Mouse (Mus musculus) neural tube, embryonic 11.5 days (tissue): Measurements from ENCODE around the gene Kcnma1. TPM values are rescaled to one million over a fixed set of nuclear protein-coding genes. Genes with fewer than 3 reads are reported as not detected.

Source experiments
- ATAC-seq: fragments of 200-750 bp; cut with Nextera tagmentation; 2 replicates; pipeline ENCODE4 v1.8.0; 2017; ENCODE audit warnings: moderate number of reproducible peaks, mild to moderate bottlenecking, moderate TSS enrichment, moderate library complexity; ENCODE audit not compliant: insufficient read depth, low FRiP score, low TSS enrichment
- DNase-seq: peaks from one replicate; pipeline ENCODE4 v3.0.0-alpha.2; 2015; ENCODE audit warnings: low spot score
- H3K27ac ChIP-seq: fragments of 300-500 bp; sonication (generic); 2 replicates; pipeline ENCODE4 v1.5.1; 2014; ENCODE audit warnings: low read depth, mild to moderate bottlenecking, low read length
- H3K27me3 ChIP-seq: fragments of 300-500 bp; sonication (generic); 2 replicates; pipeline ENCODE4 v1.6.1; 2014; ENCODE audit warnings: mild to moderate bottlenecking, low read length, mixed read lengths; ENCODE audit not compliant: control insufficient read depth, insufficient read depth
- H3K36me3 ChIP-seq: fragments of 300-500 bp; sonication (generic); 2 replicates; pipeline ENCODE4 v1.6.1; 2014; ENCODE audit warnings: mild to moderate bottlenecking, low read length, moderate library complexity, mixed read lengths; ENCODE audit not compliant: control insufficient read depth, insufficient read depth
- H3K4me1 ChIP-seq: fragments of 300-500 bp; sonication (generic); 2 replicates; pipeline ENCODE4 v1.6.1; 2014; ENCODE audit warnings: low read length, mixed read lengths; ENCODE audit not compliant: control insufficient read depth, insufficient read depth
- H3K4me2 ChIP-seq: fragments of 300-500 bp; sonication (generic); 2 replicates; pipeline ENCODE4 v1.6.1; 2014; ENCODE audit warnings: low read depth, mild to moderate bottlenecking, moderate library complexity
- H3K4me3 ChIP-seq: fragments of 300-500 bp; sonication (generic); 2 replicates; pipeline ENCODE4 v1.5.1; 2014; ENCODE audit warnings: low read depth, low read length
- H3K9ac ChIP-seq: fragments of 300-500 bp; sonication (generic); 2 replicates; pipeline ENCODE4 v1.6.1; 2014; ENCODE audit warnings: mild to moderate bottlenecking, low read length
- H3K9me3 ChIP-seq: fragments of 300-500 bp; sonication (generic); 2 replicates; pipeline ENCODE4 v1.6.1; 2016; ENCODE audit warnings: low read length; ENCODE audit not compliant: control insufficient read depth
- WGBS: fragments of 180-500 bp; shearing (Covaris S2); extraction: QIAGEN DNeasy Blood & Tissue Kit; methylation state at CpG from one replicate; pipeline ENCODE4 v1.1.7; 2014; 5-methylcytosine and 5-hydroxymethylcytosine counted together
- polyA plus RNA-seq: library from polyadenylated mRNA; unstranded; fragments of >200 nt; fragmentation: Nextera tagmentation; extraction: Ambion mirVana; gene quantifications from 2 replicates; pipeline ENCODE4 v1.2.1, GENCODE M21; 2014

Gene Kcnma1
- polyA plus RNA-seq, 1 experiment from 2014 or later: 2.7 TPM

DNA sequence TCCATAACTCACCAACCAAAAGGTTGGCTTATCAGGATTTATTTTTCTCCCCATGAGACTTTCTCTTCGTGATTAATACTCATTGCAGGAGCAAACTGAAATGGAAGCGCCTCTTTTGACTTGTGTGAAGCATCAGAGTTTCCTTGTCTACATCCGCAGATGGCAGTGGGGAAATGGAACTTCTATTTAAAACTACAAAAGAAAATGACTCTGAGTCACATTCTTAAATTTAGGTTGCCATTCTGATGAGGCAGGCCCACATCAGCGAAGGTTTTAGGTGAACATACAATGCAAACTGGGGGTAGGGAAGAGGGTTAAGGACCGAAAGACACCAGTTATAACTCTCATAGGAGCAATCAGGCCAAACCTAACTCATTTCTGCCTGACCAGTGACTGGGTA lies 419.7 kb downstream of the Kcnma1 start:
- ATAC-seq (no peak), DNase-seq (no peak)
- Histone ChIP-seq H3K9ac (no peak overlapping the region), H3K4me1 (0 out of 2 replicates have a peak, but pooled peaks cover 2% of the 10 kb centered on the region), H3K27me3 (no peaks in the 10 kb centered on the region), H3K36me3 (no peaks in the 10 kb centered on the region), H3K9me3 (no peaks in the 10 kb centered on the region), H3K4me2 (no peak overlapping the region), H3K4me3 (no peak overlapping the region), H3K27ac (no peak overlapping the region)
- WGBS: 74% methylated on average over 5 of the region's 5 CpGs

DNA sequence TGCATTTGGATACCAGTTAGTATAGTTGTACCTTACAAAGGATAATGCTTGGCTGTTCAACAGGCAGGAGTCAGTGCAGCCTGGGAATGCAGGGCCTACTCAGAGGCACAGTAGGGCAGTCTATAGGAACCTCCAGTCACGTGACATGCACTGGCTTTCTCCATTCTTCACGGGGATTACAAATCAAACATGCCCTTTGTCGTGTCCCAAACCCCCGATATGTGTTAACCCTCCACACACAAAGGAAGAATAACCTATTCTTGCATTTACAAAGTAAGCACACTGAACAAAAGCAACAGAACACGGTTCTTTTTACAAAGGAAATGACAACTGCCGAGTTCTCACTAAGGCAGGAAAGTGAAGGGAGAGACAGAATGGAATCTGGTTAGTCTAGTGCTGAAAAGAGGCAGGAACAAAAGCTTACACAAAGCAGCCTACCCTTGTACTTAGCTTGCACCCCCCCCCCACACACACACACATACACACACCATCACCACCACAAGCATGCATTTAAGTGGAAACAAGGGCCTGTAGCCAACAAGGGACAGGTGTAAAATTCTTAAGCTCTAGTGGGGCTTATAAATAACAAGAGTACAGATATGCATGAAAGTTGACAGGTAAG lies 421.4 kb downstream of the Kcnma1 start:
- 33% methylated on average over 6 of the region's 6 CpGs for WGBS
- Histone ChIP-seq H3K4me3 (no peak overlapping the region), H3K9me3 (no peaks in the 10 kb centered on the region), H3K9ac (no peak overlapping the region), H3K27ac (0 out of 2 replicates have a peak overlapping the region, but pooled peaks have one; percentile 23), H3K4me1 (0 out of 2 replicates have a peak, but pooled peaks cover 2% of the 10 kb centered on the region), H3K27me3 (no peaks in the 10 kb centered on the region), H3K36me3 (no peaks in the 10 kb centered on the region), H3K4me2 (no peak overlapping the region)
- peak; percentile 41 for DNase-seq
- peak; percentile 73; the same call in 1 of the 2 replicates for ATAC-seq

DNA sequence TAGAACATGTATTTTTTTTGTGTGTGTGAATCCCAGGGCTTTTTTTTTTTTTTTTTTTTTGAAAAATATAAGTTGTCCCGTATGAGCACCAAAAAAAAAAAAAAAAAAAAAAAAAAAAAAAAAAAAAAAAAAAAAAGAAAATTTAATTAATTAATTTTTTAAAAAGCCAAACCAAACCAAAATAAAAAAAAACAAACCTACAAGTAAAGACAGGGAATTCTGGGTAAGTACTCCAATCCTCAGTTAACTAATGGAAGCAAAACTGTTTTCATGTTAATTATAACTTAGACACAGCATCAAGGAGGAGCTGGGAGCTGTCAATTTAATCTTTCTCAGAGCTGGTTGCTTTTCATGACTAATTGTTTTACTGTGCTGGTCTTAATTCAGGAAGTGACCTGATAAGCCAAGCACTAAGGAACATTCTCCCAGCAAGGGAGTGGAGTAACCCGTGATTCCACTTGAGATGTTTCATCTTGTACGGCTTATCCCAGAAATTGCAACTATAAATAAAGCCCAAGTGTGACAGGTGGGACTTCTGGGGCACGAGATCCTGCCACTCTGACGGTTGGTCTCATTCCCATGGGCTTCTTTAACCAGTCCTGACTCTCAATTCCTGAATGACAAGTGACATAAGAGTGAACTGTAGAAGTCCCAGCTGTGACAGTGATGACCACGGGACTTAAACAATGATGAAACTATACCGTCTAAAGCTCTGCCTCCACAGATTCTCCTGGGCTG lies 424.4 kb downstream of the Kcnma1 start:
- Histone ChIP-seq H3K4me1 (0 out of 2 replicates have a peak, but pooled peaks cover 2% of the 10 kb centered on the region), H3K36me3 (no peaks in the 10 kb centered on the region), H3K27me3 (no peaks in the 10 kb centered on the region), H3K9me3 (no peaks in the 10 kb centered on the region), H3K27ac (no peak overlapping the region), H3K4me2 (no peak overlapping the region), H3K9ac (no peak overlapping the region), H3K4me3 (no peak overlapping the region)
- WGBS: 68% methylated on average over 7 of the region's 7 CpGs
- DNase-seq (no peak), ATAC-seq (no peak)

GRCm38 (mm10) chr14:23587451-23587850 lies 426.8 kb downstream of the Kcnma1 start:
- no peak overlapping the region for H3K4me2 ChIP-seq
- no peak overlapping the region for H3K27ac ChIP-seq
- H3K4me1 ChIP-seq: no peaks in the 10 kb centered on the region
- no peak overlapping the region for H3K9ac ChIP-seq
- no peaks in the 10 kb centered on the region for H3K9me3 ChIP-seq
- no peak overlapping the region for H3K4me3 ChIP-seq
- WGBS: 88% methylated on average over 9 of the region's 9 CpGs
- DNase-seq (no peak), ATAC-seq (no peak)
- no peaks in the 10 kb centered on the region for H3K36me3 ChIP-seq
- H3K27me3 ChIP-seq: no peaks in the 10 kb centered on the region

DNA sequence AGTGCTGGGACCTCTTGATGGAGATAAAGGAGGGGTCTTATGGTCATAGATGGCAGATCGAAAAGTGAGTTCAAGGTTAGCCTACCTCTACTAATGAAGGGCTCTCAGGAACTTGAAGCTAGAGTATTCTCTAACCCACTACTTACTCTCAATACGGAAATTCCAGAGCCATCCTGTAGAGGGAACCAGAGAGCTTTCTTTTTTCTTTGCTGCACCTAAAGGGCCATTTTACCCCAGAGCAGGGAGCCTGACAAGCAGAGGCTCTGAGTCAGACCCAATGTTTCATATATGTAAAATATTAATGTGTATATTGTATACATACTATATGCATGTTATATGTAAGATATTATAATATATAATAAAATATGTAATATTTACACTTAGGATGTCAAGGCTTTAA lies 431.1 kb downstream of the Kcnma1 start:
- DNase-seq (peak; percentile 28), ATAC-seq (no peak)
- H3K4me3 ChIP-seq: no peak overlapping the region
- no peaks in the 10 kb centered on the region for H3K27me3 ChIP-seq
- no peaks in the 10 kb centered on the region for H3K36me3 ChIP-seq
- H3K4me2 ChIP-seq: no peak overlapping the region
- 20% methylated on average over 2 of the region's 2 CpGs for WGBS
- H3K4me1 ChIP-seq: no peaks in the 10 kb centered on the region
- H3K9ac ChIP-seq: no peak overlapping the region
- no peak overlapping the region for H3K27ac ChIP-seq
- no peaks in the 10 kb centered on the region for H3K9me3 ChIP-seq

GRCm38 (mm10) chr14:23581282-23581681 lies 433.0 kb downstream of the Kcnma1 start:
- WGBS: 79% methylated on average over 3 of the region's 3 CpGs
- DNase-seq: no peak
- no peak overlapping the region for H3K4me3 ChIP-seq
- no peaks in the 10 kb centered on the region for H3K9me3 ChIP-seq
- H3K27me3 ChIP-seq: no peaks in the 10 kb centered on the region
- H3K36me3 ChIP-seq: no peaks in the 10 kb centered on the region
- no peak overlapping the region for H3K9ac ChIP-seq
- no peak overlapping the region for H3K4me2 ChIP-seq
- H3K27ac ChIP-seq: no peak overlapping the region
- H3K4me1 ChIP-seq: no peaks in the 10 kb centered on the region
- ATAC-seq: no peak

GRCm38 (mm10) chr14:23575951-23576350 lies 438.3 kb downstream of the Kcnma1 start:
- Histone ChIP-seq H3K4me3 (no peak overlapping the region), H3K4me2 (no peak overlapping the region), H3K27ac (no peak overlapping the region), H3K36me3 (no peaks in the 10 kb centered on the region), H3K9me3 (no peaks in the 10 kb centered on the region), H3K27me3 (no peaks in the 10 kb centered on the region), H3K4me1 (no peaks in the 10 kb centered on the region), H3K9ac (no peak overlapping the region)
- 2% methylated on average over 2 of the region's 2 CpGs for WGBS
- no peak for ATAC-seq
- peak; percentile 41 for DNase-seq

DNA sequence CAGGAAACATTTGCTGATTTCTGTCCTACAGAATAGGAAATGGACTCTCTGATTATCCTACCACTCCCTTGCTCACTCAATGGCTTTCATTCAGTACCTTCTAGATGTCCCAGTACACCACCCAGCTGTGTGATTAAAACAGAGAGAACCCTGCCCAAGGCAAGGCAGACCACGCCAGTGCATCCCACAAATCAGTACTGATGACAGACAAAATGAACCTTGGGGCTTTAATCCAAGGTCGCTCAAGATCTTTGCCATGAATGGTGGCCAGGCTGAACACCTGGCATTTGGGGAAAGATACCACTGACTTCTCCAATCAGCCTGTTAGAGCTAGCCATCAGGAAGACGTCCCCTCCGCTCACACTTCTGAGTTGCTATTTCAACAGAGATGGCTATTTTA lies 440.2 kb downstream of the Kcnma1 start:
- no peak for ATAC-seq
- Histone ChIP-seq H3K36me3 (no peaks in the 10 kb centered on the region), H3K4me1 (no peaks in the 10 kb centered on the region), H3K4me3 (no peak overlapping the region), H3K9me3 (no peaks in the 10 kb centered on the region), H3K4me2 (no peak overlapping the region), H3K9ac (no peak overlapping the region), H3K27me3 (no peaks in the 10 kb centered on the region), H3K27ac (no peak overlapping the region)
- no peak for DNase-seq
- 82% methylated on average over 4 of the region's 4 CpGs for WGBS

DNA sequence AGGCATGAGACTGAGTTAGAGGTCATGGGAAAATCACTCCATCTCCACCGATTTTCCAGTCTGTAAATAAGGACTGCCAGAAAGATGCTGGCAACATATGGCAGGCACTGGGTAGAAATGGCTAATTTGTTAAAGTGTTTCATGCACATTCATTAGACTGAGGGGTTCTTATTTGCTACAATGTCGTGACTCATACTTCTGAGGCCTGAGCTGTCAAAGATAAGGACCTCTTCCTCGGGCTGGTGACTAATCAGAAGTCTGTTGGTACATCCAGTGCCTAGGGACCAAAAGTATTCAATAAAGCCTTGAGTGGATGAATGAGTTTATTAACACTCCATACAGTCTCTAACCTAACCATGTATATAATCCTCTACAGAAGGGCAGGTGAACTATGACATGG lies 440.9 kb downstream of the Kcnma1 start:
- 61% methylated on average over 3 of the region's 3 CpGs for WGBS
- no peak for DNase-seq
- Histone ChIP-seq H3K4me3 (no peak overlapping the region), H3K9me3 (no peaks in the 10 kb centered on the region), H3K9ac (no peak overlapping the region), H3K4me1 (no peaks in the 10 kb centered on the region), H3K27ac (no peak overlapping the region), H3K27me3 (no peaks in the 10 kb centered on the region), H3K4me2 (no peak overlapping the region), H3K36me3 (no peaks in the 10 kb centered on the region)
- no peak for ATAC-seq
